Mouse (Mus musculus): ENCODE measurements around the gene Vmn2r32. TPM values are rescaled to one million over a fixed set of nuclear protein-coding genes. Genes with fewer than 3 reads are reported as not detected.
"Not testable (repeated sequence)": the region's sequence is repeated elsewhere in the genome, so short reads cannot be mapped to it uniquely, and the experiment has no call there.

Gene Vmn2r32
- not detected in 2 replicates for polyA plus RNA-seq (2015; fragmentation: Nextera tagmentation; extraction: Ambion mirVana)

GRCm38 (mm10) chr7:7479918-7480317 lies at the start of gene Vmn2r32:
Gene Vmn2r32 (minus strand): TSS chr7:7480018.
- H3K4me2 ChIP-seq; H3K4me3 ChIP-seq; H3K9me3 ChIP-seq; H3K27me3 ChIP-seq; H3K36me3 ChIP-seq; H3K9ac ChIP-seq; H3K4me1 ChIP-seq (replicated peaks); ATAC-seq (ENCODE audit: low FRiP score); H3K27ac ChIP-seq: not testable (repeated sequence)
- WGBS = 64% methylated on average over 2 of the region's 2 CpGs

Other genes with a start within 250 kb of the Vmn2r32 start
- 1.1 TPM in 2 replicates for gene Vmn2r29, start 232.7 kb downstream of the Vmn2r32 start, polyA plus RNA-seq (2015; fragmentation: Nextera tagmentation; extraction: Ambion mirVana)
- gene Gm45844, start 201.7 kb downstream of the Vmn2r32 start, polyA plus RNA-seq (2015; fragmentation: Nextera tagmentation; extraction: Ambion mirVana) = 6.7 and 7.4 TPM in 2 replicates
- 172 and 175 TPM in 2 replicates for gene Clcn4, start 179.2 kb downstream of the Vmn2r32 start, polyA plus RNA-seq (2015; fragmentation: Nextera tagmentation; extraction: Ambion mirVana)
- gene Vmn2r30, start 142.4 kb downstream of the Vmn2r32 start, polyA plus RNA-seq (2015; fragmentation: Nextera tagmentation; extraction: Ambion mirVana) = not detected in 2 replicates
- not detected in 2 replicates for gene Gm45783, start 105.4 kb downstream of the Vmn2r32 start, polyA plus RNA-seq (2015; fragmentation: Nextera tagmentation; extraction: Ambion mirVana)
- gene Vmn2r31, start 80.3 kb downstream of the Vmn2r32 start, polyA plus RNA-seq (2015; fragmentation: Nextera tagmentation; extraction: Ambion mirVana) = not detected in 2 replicates
- not detected in 2 replicates for gene Vmn2r33, start 86.8 kb upstream of the Vmn2r32 start, polyA plus RNA-seq (2015; fragmentation: Nextera tagmentation; extraction: Ambion mirVana)
- not detected in 2 replicates for gene Vmn2r34, start 209.5 kb upstream of the Vmn2r32 start, polyA plus RNA-seq (2015; fragmentation: Nextera tagmentation; extraction: Ambion mirVana)

Data from hindbrain, embryonic 13.5 days (tissue).